Mouse (Mus musculus): ENCODE data around the gene Hoxd9.

The Hoxd9 gene

DNA sequence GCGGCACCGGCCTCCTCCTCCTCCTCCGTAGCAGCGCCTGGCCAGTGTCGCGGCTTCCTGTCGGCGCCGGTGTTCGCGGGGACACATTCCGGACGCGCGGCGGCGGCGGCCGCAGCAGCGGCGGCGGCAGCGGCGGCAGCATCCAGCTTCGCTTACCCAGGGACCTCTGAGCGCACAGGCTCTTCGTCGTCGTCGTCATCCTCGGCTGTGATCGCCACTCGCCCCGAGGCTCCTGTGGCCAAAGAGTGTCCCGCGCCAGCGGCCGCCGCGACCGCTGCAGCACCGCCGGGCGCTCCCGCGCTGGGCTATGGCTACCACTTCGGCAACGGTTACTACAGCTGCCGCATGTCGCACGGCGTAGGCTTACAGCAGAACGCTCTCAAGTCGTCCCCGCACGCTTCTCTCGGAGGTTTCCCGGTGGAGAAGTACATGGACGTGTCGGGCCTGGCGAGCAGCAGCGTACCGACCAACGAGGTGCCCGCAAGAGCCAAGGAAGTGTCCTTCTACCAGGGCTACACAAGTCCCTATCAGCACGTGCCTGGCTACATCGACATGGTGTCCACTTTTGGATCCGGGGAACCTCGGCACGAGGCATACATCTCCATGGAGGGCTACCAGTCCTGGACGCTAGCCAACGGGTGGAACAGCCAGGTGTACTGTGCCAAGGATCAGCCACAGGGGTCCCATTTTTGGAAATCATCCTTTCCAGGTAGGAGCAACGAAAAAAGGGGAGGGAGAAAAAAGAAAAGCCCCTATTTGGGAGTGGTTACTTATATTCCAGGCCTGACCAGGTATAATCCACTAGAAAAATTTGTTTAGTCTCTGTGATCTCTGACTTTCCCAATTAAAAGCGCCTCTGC, 28.9 kb upstream of the Hoxd9 start:
- DNase-seq (ENCODE audit: low read depth): no peak

DNA sequence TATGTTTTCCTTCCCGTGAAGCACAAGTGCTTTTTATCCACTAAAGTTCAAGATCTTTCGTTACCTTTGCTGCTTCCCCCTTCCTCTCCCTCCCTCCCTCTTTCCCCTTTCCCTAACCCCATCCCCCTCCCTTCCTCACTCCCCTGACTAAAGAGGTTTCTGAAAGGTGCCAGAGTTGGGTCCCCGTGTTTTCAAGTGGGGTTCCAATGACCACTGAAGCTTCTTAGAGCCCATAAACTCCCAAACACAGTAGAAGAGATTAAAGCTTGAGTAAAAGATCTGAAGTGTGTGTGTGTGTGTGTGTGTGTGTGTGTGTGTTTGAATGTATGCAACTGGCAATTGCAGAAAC, 28.3 kb upstream of the Hoxd9 start:
- DNase-seq (ENCODE audit: low read depth): no peak

DNA sequence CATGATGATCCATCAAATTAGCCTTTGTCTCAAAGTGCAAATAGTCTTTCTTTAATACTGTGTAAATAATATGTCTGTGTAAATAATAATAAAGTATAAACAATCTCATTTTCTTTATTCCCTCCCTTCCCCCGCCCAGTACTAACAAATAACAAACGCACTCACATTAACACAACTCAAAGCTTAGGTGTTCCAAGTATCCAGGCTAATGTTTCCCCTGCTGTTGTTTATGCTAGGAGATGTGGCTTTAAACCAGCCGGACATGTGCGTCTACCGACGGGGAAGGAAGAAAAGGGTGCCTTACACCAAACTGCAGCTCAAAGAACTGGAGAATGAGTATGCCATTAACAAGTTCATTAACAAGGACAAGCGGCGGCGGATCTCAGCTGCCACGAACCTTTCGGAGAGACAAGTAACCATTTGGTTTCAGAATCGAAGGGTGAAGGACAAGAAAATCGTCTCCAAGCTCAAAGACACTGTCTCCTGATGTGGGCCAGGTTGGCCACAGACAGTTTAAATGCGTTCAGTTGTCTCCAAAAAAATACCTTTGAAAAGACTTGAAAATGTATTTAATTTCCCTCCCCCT, 27.8 kb upstream of the Hoxd9 start:
- DNase-seq (ENCODE audit: low read depth): no peak

DNA sequence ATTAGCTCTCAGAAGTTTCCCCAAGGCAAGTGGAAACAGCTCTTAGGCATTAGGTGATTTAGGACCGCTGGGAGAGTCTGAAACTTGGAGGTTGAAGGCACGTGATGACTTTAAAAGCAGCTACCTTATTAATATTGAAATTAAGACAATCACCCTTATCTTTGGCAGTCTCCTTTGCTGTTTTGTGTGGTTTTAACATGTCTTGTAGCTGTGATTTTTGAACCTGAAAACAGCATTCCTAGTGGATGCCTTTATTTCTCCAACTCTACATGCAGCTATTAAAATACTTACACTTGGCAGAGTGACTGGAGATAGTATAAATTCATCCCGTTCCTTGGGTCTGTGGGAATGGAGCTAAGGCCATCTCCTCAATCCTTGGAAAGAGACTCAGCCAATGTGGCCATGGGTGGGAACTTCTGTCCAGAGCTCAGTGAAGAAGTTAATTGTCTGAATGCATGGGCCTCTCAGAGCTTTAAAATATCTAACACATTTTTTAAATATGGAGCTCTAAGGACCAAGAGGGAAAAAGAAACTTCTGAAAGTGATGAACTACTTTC, 26.8 kb upstream of the Hoxd9 start:
- no peak for DNase-seq (ENCODE audit: low read depth)

DNA sequence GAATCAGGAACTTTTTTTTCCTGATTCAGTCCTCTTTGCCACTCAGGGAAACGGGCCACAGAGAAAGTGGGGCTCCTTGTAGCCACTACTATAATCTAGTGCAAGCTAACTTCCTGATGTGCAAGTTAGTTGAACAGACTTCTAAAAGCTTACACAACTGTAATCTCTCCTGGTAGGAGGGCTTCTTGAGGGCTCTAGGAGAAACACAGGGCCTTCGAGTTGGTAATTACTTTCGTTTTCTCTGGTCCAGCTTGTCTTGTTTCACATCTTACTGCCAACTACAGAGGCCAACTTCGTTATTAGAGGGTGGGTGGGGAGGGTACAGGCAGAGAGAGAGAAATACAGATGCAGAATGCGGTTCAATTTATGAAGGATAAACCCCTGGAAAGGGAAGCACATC, 25.7 kb upstream of the Hoxd9 start:
- no peak for DNase-seq (ENCODE audit: low read depth)

DNA sequence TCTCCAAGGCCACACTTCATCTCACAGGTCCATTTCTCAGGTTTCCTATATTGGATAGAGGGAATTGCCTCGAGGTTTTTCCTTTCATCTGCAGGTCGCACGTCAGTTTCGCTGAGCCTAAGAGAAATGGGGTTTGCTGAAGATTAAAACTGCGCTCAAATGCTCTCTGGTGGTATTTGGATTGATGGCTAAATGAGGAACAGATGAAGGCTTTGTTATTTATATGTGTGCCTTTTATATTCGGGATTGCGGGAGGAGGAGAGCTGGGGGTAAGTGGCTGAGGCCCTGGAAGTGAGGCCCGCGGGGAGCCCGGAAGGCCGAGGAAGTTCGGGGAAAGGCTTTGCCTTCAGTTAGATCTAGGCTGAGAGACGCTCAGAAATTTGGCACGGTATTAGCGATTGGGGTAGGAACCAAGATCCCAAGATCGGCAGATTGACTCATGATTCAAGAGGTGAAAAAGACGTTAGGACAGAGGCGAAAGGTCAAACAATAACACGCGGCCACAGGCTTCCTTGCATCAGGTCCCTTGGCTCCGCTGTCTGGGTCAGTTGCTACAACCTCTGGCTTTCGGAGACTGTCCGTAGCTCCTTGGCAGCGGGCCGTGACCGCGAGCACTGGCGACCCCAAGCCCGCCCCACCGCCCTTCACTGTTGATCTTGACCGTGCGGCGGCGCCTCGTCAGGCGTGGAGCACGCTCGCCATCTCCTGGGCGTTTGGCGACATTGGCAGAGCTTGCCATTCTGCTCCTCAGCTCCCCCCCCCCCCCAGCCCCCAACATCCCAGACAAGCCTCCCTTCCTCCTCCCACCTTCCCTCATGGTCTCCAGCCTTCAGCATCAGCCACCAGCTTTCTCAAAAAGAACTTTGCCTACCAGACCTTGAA, 24.8 kb upstream of the Hoxd9 start:
- DNase-seq (ENCODE audit: low read depth): no peak

DNA sequence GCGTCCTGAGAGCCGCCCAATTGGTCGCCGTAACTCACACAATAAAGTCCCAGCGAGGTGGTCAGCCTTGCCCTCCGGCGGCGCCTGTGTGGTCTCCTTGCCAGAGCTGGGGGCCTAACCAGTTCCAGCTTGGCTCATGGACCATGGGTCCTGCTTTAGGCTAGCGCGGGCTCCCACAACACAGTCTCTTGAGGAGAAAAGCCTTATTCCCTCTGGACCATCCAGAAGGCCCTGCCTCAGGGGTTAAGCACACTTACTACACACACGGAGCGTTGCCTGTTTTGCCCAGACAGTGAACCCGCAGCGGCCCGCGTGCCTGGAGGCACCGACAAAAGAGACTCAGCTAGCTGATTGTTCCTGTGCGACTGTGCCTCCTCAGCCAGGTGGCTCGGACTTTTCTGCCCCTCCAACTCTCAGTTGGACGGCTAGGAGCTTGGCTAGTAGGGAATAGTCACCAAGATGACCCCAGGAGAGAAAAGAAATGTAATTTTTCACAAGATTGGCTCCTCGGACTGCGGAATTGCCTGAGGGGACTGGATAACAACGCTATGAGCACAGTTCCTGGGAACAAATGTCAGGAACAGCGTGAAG, 23.6 kb upstream of the Hoxd9 start:
- no peak for DNase-seq (ENCODE audit: low read depth)

DNA sequence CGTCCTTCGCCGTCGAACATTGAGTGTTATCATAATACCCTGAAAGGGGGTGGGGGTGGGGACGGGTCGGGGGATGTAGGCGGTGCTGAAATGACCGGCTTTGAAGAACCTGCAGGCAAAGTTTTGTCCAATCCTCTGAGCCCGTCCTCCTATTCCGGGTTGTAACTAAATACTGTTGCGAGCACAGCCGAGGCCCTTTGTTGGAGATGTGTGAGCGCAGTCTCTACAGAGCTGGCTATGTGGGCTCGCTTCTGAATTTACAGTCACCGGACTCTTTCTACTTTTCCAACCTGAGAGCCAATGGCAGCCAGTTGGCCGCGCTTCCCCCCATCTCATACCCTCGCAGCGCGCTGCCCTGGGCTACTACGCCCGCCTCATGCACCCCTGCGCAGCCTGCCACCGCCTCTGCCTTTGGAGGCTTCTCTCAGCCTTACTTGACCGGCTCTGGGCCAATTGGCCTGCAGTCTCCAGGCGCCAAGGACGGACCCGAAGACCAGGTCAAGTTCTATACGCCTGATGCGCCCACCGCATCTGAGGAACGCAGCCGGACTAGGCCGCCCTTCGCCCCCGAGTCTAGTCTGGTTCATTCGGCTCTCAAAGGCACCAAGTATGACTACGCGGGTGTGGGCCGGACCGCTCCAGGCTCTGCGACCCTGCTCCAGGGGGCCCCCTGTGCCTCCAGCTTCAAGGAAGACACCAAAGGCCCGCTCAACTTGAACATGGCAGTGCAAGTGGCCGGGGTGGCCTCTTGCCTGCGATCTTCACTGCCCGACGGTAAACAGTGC, 22.5 kb upstream of the Hoxd9 start, which contains the start of gene Hoxd12:
Gene Hoxd12, plus strand, starts transcription at position 133 of the 785 bp plus-strand sequence.
- DNase-seq (ENCODE audit: low read depth): no peak

DNA sequence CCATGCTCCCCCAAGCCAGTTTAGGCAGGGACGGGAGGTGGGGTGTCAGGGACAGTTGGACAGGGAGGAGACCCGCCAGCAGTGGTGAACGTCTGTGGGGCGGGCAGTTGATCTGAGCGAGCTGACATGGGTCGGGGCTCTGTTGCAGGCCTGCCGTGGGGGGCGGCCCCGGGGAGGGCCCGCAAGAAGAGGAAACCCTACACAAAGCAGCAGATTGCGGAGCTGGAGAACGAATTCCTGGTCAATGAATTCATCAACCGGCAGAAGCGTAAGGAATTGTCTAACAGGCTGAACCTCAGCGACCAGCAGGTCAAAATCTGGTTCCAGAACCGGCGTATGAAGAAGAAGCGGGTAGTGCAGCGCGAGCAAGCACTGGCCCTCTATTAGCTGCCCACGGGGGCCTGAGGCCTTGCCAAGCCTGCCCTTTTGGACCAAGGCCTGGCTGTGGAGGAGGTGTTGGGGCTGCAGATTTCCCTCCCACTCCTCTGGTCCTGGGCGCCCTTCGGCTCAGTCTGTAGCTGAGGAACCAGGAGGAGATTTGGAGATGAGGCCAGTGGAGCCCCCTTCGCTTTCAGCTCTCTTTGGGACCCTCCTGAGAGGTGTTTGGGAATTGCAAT, 21.8 kb upstream of the Hoxd9 start:
- no peak for DNase-seq (ENCODE audit: low read depth)

DNA sequence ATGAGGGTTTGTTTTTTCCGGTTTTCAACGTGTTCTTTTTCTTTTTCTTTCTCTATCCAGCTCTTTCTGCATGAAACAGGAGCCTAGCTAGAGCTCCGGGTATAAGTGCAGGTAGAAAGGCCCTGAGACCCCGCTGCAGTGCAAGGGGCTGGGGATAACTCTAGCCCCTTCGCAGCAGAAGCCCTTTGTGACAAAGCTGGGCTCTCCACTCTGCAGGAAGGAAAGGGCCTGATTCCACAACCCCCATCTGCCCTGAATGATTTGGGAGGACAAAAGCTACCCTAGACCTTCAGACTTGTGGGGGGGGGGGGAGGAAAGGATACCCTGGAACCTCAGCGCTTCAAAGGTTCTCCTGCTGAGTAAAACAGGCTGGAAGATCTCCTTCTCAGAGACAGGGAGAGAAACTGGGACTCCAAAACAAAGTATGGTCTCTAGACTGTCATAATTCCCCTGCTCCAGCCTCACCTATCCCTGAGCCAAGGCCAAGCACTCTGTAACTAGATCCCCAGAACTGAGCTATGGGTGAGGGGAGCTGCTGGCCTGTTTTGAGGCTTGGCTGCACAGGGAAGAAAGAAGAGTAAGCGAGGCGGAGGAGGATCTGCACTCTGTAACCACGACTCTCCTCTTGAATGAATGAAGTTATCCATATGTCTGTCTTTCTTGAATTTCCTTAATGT, 21.0 kb upstream of the Hoxd9 start:
- no peak for DNase-seq (ENCODE audit: low read depth)

DNA sequence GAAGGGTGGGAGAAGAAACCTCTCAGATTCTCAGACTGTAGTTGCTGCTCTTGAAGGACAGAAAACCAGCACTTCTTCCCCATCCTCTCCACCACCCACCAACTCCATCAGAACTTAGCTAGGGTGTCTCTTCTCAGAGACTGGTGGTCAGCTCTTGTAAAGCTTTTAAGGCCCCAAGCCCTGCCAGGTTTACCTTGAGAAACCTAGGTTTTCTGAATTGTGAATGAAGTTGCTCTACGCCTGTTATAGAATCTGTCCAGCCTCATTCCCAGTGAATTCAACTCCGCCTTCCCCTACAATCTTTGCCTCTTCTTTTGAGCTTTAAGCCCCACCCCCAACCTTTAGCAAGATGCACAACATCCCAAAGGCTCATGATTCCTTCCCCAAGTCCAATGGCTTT, 20.4 kb upstream of the Hoxd9 start:
- DNase-seq (ENCODE audit: low read depth): no peak

DNA sequence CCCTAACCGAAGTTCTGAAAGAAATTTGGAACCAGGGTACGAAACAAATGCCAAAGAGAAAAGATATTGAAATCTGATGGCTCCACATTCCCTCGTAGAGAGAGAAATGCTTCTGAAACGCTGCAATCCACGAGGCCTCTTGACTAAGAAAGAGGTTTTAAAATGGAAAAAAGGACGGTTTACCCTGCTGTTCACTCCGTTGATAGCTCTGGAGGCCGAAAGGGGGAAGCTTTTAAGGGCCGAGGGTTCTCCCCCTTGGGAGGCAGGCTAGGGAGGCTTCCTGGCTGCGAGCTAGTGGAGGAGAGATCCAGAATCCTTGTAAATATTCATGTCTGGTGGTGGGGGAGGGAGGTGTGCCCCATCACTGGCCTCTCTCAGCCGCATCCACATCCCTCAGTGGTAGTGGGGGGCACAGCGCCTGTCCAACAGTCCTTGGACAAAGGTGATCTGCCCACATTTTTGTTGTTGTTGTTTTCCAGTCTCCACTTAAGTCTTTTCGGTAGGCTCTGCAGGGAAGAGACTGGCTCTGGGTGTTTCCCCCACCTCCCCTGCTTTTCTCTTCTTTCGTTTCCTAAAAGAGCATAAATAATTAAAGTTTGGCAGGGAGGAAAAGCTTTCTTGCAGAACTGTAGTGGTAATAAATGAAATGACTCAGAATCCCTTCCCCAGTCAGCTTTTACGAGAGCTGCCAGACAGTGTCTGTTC, 18.5 kb upstream of the Hoxd9 start, which contains the start of gene Hoxd11:
Gene Hoxd11, plus strand, starts transcription at position 667 of the 705 bp plus-strand sequence.
- no peak for DNase-seq (ENCODE audit: low read depth)

DNA sequence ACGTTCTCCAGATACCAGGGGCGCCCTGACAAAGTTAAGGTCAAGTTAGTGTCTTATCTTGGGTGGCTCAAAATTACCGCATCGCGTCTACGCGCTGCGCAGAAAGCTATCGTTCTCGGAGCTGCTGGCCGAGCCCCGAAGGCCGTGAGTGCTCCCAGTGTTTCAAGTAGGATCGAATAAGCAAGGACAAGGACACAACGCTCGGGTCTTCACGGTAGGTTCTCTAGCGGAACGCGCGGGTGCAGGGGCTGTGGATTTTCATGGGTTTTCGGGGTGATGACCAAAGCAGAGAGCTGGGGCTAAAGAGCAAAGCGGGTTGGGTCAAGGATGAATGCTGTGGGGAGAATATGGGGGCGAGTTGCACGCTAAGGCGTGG, 17.9 kb upstream of the Hoxd9 start:
- DNase-seq (ENCODE audit: low read depth): no peak

DNA sequence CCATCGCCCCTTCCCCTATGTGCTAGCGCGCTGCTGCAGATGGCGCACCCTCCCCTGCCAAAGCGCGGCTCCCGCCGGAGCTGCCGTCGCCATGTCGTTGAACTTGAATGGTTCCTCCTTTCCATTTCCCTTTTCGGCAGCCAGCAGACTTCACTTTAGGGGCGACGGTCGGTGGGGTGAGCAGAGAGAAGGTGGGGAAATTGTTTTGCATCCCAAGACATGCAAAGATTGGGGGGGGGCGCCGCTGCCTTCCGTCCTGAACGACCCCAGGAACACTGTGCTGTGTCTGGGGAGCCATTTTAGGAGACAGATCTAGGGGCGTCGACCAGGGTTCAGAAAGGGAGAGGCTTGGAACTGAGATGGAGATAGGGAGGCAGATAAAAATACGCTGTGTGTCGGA, 17.5 kb upstream of the Hoxd9 start:
- no peak for DNase-seq (ENCODE audit: low read depth)

DNA sequence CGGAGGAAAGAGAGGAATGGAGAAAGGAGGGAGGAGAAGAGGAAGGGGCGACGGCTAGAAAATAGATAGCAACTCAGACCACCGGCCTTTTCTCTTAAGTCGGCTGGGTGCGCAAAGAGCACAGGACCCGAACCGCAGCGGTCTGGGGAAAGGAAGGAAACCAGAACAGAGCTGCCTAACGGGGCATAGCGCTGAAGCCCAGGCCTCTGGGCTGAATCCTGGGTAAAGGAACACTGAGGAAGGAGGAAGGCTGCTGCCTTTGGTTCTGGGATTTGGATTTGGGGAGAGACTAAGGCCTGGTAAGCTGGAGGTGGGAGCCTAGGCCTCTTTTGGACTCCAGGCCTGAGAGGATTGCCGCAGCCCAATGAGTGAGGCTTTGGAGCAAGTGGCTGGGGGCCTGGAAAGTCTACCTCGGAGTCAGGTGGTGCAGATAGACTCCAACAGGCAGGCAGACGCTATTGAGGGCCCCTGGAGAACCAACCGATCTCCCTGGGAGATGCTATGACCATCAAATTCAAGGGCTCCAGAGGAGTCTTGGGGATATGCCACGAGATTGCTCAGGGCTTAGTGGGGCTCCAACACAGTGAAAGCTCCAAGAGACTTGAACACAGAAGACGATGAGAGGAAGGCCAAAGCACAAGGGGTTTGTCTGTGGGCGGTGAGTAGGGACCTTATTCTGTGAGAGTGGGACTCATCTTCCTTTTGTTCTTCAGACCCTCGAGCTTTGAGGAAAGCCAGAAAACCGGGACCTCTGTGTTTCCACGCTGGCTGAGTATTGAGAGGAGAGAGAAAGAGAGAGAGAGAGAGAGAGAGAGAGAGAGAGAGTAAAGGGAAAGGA, 16.7 kb upstream of the Hoxd9 start:
- DNase-seq (ENCODE audit: low read depth): no peak

DNA sequence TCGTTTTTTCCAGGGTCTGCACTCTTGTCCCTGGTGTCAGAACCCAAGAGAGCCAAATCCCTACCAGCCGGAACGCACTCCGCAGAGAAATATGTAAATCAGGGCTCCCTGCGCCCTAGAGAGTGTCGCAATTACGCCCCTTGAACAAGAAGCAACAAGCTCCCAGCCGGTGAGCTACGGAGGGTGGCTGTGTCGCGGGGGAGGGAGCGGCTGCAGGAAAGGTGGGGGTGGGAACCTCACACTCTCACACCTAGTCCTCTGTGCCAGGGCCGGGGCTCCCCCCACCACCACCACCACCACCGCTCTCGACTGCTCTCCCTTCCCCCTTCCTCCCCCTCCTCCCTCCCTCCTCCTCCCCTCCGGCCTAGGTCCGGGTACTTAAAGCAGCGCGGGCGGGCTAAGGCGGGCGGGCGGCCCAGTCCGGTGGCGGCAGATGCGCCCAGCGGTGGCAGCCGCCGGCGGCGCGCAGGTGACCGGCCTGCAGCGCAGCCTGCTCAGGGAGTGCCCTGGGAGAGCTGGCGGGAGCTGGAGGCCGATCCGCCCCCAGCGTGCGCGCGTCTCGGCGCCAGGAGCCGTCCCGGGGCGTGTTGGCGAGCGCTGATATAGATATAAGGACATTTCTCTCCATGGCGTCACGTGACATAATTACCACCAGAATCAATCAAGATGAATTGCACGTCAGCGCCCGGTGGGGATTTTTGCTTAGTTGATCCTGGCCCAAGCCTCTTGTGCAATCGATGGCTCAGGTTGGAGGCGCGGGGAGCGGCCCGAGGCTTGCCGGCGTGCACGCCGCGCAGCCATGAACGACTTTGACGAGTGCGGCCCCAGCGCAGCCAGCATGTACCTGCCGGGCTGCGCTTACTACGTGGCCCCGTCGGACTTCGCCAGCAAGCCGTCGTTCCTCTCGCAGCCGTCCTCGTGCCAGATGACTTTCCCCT, 15.7 kb upstream of the Hoxd9 start:
- no peak for DNase-seq (ENCODE audit: low read depth)

DNA sequence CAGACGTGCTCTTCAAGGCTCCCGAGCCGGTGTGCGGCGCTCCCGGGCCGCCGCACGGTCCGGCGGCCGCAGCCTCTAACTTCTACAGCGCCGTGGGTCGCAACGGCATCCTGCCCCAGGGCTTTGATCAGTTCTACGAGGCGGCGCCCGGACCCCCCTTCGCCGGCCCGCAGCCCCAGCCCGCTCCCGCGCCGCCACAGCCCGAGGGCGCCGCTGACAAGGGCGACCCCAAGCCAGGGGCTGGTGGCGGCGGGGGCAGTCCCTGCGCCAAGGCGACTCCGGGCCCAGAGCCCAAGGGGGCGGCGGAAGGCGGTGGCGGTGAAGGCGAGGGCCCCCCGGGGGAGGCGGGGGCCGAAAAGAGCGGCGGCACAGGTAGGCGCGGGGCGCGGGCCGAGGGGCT, 14.7 kb upstream of the Hoxd9 start:
- no peak for DNase-seq (ENCODE audit: low read depth)
